Mouse (Mus musculus) ES-E14 (cell line): ENCODE results near the gene Vegfa.

Experiments used
- CHD2 ChIP-seq: IDR thresholded peaks from 2 replicates; pipeline ENCODE4 v1.6.1; 2014; ENCODE audit warnings: mild to moderate bottlenecking, low read depth, low read length, inconsistent platforms
- HCFC1 ChIP-seq: IDR thresholded peaks from 2 replicates; pipeline ENCODE4 v1.6.1; 2012; ENCODE audit warnings: low read length, inconsistent platforms, borderline replicate concordance; ENCODE audit not compliant: insufficient read depth
- ZC3H11A ChIP-seq: IDR thresholded peaks from 2 replicates; pipeline ENCODE4 v1.6.1; 2012; ENCODE audit warnings: low read depth, mild to moderate bottlenecking, inconsistent platforms, low read length, borderline replicate concordance
- ZNF384 ChIP-seq: IDR thresholded peaks from 2 replicates; pipeline ENCODE4 v1.6.1; 2012; ENCODE audit warnings: low read depth, low read length, inconsistent platforms

DNA sequence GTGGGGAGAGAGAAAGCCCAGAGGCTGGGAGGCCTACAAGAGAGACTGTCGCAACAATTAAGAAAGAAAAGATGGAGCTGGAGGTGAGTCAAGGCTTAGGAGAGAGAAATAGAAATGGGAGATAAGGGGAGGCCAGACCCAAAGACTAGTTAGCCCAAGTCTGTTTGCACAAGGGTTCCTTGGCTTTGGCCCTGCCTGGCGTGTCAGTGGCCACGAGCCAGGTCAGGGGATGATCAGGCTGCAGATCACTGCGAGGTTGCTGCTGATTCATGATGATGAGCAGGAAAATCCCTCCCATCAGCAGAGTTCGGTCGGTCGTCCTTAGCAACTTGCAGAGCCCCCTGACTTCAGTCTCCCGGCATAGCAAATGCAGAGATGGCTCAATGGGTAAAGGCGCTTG, 37.9 kb upstream of the Vegfa start:
- TF ChIP-seq ZNF384 = no peak
- no peak for TF ChIP-seq CHD2
- TF ChIP-seq HCFC1 = no peak
- no peak for TF ChIP-seq ZC3H11A
